Mouse (Mus musculus) intestine, postnatal 0 days (tissue): ENCODE results near the gene Letm1. TPM values are rescaled to one million over a fixed set of nuclear protein-coding genes. Genes with fewer than 3 reads are reported as not detected.

ENCODE experiments used
- ATAC-seq: fragments of 200-750 bp; cut with Nextera tagmentation; 2 replicates; pipeline ENCODE4 v1.8.0; 2017; ENCODE audit warnings: mild to moderate bottlenecking, moderate TSS enrichment, moderate library complexity
- H3K27ac ChIP-seq: fragments of 300-500 bp; sonication (generic); 2 replicates; pipeline ENCODE4 v1.5.1; 2014; ENCODE audit warnings: mild to moderate bottlenecking, low read depth, low read length, moderate library complexity
- H3K27me3 ChIP-seq: fragments of 300-500 bp; sonication (generic); replicated peaks from 2 replicates; pipeline ENCODE4 v1.6.1; 2014; ENCODE audit warnings: low read length, mixed read lengths; ENCODE audit not compliant: control insufficient read depth, insufficient read depth
- H3K36me3 ChIP-seq: fragments of 300-500 bp; sonication (generic); 2 replicates; pipeline ENCODE4 v1.6.1; 2014; ENCODE audit warnings: mild to moderate bottlenecking, moderate library complexity; ENCODE audit not compliant: control insufficient read depth, insufficient read depth
- H3K4me1 ChIP-seq: fragments of 300-500 bp; sonication (generic); replicated peaks from 2 replicates; pipeline ENCODE4 v1.6.1; 2014; ENCODE audit warnings: antibody characterized with exemption, low read length, mixed read lengths; ENCODE audit not compliant: control insufficient read depth, insufficient read depth
- H3K4me2 ChIP-seq: fragments of 300-500 bp; sonication (generic); replicated peaks from 2 replicates; pipeline ENCODE4 v1.6.1; 2014; ENCODE audit warnings: low read depth, mild to moderate bottlenecking, moderate library complexity
- H3K4me3 ChIP-seq: fragments of 300-500 bp; sonication (generic); 2 replicates; pipeline ENCODE4 v1.5.1; 2014; ENCODE audit warnings: low read depth, low read length
- H3K9ac ChIP-seq: fragments of 300-500 bp; sonication (generic); 2 replicates; pipeline ENCODE4 v1.6.1; 2014; ENCODE audit warnings: mild to moderate bottlenecking, low read depth, low read length
- H3K9me3 ChIP-seq: fragments of 300-500 bp; sonication (generic); 2 replicates; pipeline ENCODE4 v1.6.1; 2016; ENCODE audit warnings: mixed run types; ENCODE audit not compliant: control insufficient read depth
- CTCF ChIP-seq: sonication (generic); IDR thresholded peaks from 2 replicates; pipeline ENCODE4 v1.5.1; 2016; ENCODE audit warnings: low read depth, mild to moderate bottlenecking, control low read depth, antibody characterized with exemption, moderate library complexity
- WGBS: fragments of 180-500 bp; shearing (Covaris S2); extraction: QIAGEN DNeasy Blood & Tissue Kit; methylation state at CpG from one replicate; pipeline ENCODE4 v1.1.7; 2014; 5-methylcytosine and 5-hydroxymethylcytosine counted together
- polyA plus RNA-seq: library from polyadenylated mRNA; unstranded; fragments of >200 nt; fragmentation: Nextera tagmentation; extraction: Ambion mirVana; gene quantifications from 2 replicates; pipeline ENCODE4 v1.2.1, GENCODE M21; 2015

The Letm1 gene
- polyA plus RNA-seq, 1 experiment from 2014 or later: 40.9 TPM

DNA sequence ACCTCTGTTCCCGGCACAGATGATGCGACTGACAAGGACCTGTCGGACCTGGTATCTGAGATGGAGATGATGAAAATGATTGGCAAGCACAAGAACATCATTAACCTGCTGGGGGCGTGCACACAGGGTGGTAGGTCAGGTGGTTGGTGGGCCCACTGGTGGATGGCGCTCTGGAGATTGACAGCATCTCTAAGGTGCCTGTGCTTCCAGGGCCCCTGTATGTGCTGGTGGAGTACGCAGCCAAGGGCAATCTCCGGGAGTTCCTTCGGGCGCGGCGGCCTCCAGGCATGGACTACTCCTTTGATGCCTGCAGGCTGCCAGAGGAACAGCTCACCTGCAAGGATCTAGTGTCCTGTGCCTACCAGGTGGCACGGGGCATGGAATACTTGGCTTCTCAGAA, 48.8 kb downstream of the Letm1 start:
- Histone ChIP-seq H3K4me1 (no peaks in the 10 kb centered on the region), H3K27me3 (no peaks in the 10 kb centered on the region), H3K36me3 (peaks cover 56% of the 10 kb centered on the region), H3K4me3 (no peak overlapping the region), H3K9ac (no peak overlapping the region), H3K4me2 (no peak overlapping the region), H3K27ac (no peak overlapping the region), H3K9me3 (no peaks in the 10 kb centered on the region)
- no peak for ATAC-seq
- WGBS: 93% methylated on average over 12 of the region's 12 CpGs
- no peak for TF ChIP-seq CTCF

DNA sequence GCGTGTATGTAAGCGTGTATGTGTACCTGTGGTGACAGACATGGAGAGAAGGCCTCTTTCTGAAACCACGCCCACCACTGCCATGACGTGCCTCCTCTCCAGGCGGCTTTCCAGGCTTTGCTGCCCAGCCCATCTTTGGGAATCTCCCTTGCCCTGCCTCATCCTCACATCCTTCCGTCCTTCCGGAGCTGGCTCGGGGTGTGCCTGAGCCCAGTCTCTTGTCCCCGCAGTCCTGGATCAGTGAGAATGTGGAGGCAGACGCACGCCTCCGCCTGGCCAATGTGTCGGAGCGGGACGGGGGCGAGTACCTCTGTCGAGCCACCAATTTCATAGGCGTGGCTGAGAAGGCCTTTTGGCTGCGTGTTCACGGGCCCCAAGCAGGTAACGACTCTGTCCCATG, 51.6 kb downstream of the Letm1 start:
- H3K9me3 ChIP-seq: no peaks in the 10 kb centered on the region
- peaks cover 55% of the 10 kb centered on the region for H3K36me3 ChIP-seq
- no peak overlapping the region for H3K27ac ChIP-seq
- TF ChIP-seq CTCF: no peak
- no peaks in the 10 kb centered on the region for H3K4me1 ChIP-seq
- no peak overlapping the region for H3K9ac ChIP-seq
- H3K4me3 ChIP-seq: no peak overlapping the region
- no peaks in the 10 kb centered on the region for H3K27me3 ChIP-seq
- ATAC-seq: no peak
- no peak overlapping the region for H3K4me2 ChIP-seq
- WGBS: 66% methylated on average over 21 of the region's 21 CpGs

DNA sequence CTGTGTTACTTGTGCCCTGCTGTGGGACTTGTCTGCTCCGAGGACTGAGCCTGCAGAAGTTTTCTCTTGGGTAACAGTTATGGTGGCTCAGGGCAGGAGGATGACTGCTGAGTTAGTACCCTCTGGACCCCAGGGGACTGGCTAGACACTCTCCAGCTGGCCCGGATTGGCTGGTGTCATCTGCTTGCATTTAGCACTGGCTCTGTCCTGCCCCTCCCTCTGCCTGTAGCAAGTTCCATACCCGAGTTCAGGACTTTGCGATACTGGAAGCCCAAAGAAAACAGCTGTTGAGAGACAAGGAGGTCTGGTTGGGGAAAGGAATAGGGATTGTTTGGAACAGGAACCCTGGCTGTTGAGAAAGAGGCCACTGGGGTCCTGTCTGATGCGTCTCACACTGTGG, 52.1 kb downstream of the Letm1 start:
- Histone ChIP-seq H3K9me3 (no peaks in the 10 kb centered on the region), H3K27ac (no peak overlapping the region), H3K4me2 (no peak overlapping the region), H3K4me1 (0 out of 2 replicates have a peak, but pooled peaks cover 3% of the 10 kb centered on the region), H3K36me3 (peaks cover 51% of the 10 kb centered on the region), H3K27me3 (no peaks in the 10 kb centered on the region), H3K9ac (no peak overlapping the region), H3K4me3 (no peak overlapping the region)
- no peak for TF ChIP-seq CTCF
- no peak for ATAC-seq
- WGBS: 58% methylated on average over 5 of the region's 5 CpGs

DNA sequence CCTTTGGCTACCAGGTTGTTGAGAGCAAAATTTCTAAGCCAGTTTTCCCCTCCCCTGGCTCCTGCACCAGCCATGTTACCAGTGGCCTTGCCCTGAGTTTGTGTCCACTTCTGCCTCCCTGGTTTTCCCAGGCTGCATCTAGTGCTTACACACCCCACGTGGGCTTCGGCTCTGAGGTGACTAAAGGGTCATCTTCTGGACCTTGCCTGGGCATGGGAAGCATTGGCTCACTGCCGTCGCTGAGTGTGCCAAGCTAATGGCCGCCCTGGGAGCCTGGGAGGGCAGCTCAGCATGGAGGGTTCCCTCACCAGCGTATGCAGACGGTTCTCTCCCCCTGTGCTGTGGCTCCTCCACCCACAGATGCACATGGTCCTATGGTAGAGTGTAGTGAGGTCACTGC, 53.8 kb downstream of the Letm1 start:
- peaks cover 34% of the 10 kb centered on the region for H3K36me3 ChIP-seq
- WGBS: 83% methylated on average over 7 of the region's 7 CpGs
- H3K4me3 ChIP-seq: no peak overlapping the region
- H3K9me3 ChIP-seq: no peaks in the 10 kb centered on the region
- 0 out of 2 replicates have a peak, but pooled peaks cover 5% of the 10 kb centered on the region for H3K4me1 ChIP-seq
- H3K27ac ChIP-seq: no peak overlapping the region
- no peak overlapping the region for H3K9ac ChIP-seq
- no peak for TF ChIP-seq CTCF
- no peaks in the 10 kb centered on the region for H3K27me3 ChIP-seq
- H3K4me2 ChIP-seq: no peak overlapping the region
- no peak for ATAC-seq

DNA sequence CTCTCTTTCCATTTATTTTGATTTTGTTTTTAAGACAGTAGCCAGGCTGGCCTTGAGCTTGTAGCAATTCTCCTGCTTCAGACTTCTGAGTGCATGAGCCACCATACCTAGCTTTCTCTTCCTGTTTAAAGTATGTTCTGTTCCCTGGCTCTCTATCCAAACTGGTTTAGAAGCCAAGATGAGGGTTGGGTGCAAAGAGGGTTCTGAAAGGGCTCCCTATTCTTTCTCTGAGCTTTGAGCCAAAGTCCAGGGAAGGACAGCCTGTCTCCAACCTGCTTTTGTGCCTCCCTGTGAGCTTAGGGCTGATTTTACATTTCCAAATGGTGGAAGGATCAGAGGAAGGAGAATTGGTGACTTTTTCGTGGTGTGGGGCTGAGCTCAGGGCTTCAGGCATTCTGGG, 55.7 kb downstream of the Letm1 start:
- no peak for TF ChIP-seq CTCF
- Histone ChIP-seq H3K9me3 (no peaks in the 10 kb centered on the region), H3K27ac (no peak overlapping the region), H3K4me3 (no peak overlapping the region), H3K9ac (no peak overlapping the region), H3K4me1 (peaks cover 5% of the 10 kb centered on the region; the same call in 1 of the 2 replicates), H3K36me3 (peaks cover 24% of the 10 kb centered on the region), H3K4me2 (no peak overlapping the region), H3K27me3 (no peaks in the 10 kb centered on the region)
- 62% methylated on average over 1 of the region's 1 CpGs for WGBS
- no peak for ATAC-seq

DNA sequence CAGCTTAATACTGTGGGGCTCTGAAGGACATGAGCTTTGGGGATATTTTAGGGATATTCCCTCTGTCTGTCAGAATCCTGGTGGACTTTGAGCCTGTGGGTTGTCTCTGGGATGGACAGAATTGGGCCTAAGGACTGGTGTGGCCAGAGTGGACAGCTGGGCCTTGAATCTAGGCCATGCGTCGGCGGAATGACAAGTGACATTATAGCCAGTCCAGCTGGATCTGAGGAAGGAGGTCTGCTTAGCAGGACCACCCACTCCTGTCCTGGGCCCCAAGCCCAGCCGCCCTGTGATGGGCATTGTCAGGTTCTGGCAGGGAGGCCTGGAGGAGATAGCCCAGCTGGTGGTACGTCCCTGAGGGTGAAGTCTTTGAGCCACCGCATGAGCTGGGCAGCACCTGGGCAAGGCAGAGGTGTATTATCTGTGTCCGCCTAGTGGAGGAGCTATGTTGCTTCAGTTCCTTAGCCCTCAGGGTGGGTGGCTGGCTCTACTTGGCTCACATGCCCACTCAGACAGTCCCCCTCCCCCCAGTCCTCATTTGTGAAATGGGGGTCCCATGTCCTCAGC, 56.5 kb downstream of the Letm1 start:
- H3K27me3 ChIP-seq: no peaks in the 10 kb centered on the region
- ATAC-seq: no peak

More for the DNA sequence above, 56.5 kb downstream of the Letm1 start:
- H3K9ac ChIP-seq: no peak overlapping the region
- peaks cover 5% of the 10 kb centered on the region; the same call in 1 of the 2 replicates for H3K4me1 ChIP-seq
- no peaks in the 10 kb centered on the region for H3K9me3 ChIP-seq
- no peak overlapping the region for H3K4me3 ChIP-seq
- H3K4me2 ChIP-seq: no peak overlapping the region
- 0 out of 2 replicates have a peak, but pooled peaks have one; percentile 18 for TF ChIP-seq CTCF
- H3K27ac ChIP-seq: no peak overlapping the region
- H3K36me3 ChIP-seq: peaks cover 19% of the 10 kb centered on the region
- WGBS: 80% methylated on average over 7 of the region's 7 CpGs
